Mouse (Mus musculus) lung, adult 18-20 months (tissue): Measurements from ENCODE around the gene Gpr179.
A peak's percentile ranks its signal among the peaks of the same experiment; 100 is the strongest.
"Not testable (repeated sequence)": the region's sequence is repeated elsewhere in the genome, so short reads cannot be mapped to it uniquely, and the experiment has no call there.

Source experiments
- DNase-seq, 2 experiments: peaks; one replicate each; pipeline ENCODE4 v3.0.0; 2022; ENCODE audit warnings: mixed read lengths in 2 of 2

Gpr179 gene

DNA sequence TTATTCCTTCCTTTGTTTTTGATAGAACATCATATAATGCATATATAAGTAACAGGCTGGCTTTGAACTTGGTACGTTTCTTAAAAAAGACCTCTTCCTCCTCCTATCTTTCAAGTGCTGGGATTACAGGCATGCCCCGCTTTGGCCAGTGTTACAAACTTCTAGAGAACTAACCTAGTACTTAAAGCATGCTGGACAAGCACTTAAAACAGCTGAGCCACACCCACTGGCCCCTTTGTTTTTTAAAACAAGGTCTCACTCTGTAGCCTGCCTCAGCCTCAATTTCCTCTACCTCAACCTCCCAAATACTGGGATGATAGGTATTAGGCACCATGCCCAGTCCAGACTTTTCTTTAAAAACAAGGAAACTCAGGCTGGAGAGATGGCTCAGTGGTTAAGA, 2.8 kb upstream of the Gpr179 start:
- DNase-seq = no peak

DNA sequence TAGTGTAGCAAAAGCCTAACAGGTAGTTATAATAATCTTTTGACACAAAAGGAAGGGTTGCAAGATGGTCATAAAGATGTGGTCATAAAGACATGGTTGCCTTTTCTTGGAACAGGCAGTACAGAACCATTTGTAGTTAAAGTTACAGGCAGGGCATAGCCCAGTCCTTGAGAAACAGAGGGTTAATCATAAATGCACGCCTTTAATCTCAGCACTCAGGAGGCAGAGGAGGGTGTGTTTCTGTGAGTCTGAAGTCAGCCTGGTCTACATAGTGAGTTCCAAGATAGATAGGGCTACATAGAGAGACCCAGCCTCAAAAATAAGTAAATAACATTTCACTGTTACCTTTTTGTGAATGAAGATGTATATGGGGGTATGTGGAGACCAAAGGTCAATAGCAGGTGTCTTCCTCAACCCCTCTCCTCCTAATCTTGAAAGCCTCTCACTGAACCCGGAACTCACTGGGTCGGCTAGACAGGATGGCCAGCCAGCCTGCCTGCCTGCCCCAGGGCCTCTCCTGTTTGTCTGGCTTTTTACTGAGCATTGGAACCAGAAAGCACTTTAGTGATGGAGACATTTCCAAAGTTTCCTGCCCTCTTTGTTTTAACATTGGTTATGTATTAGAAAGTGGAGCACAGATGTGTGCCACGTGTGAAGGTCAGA, 1.2 kb upstream of the Gpr179 start:
- no peak for DNase-seq

DNA sequence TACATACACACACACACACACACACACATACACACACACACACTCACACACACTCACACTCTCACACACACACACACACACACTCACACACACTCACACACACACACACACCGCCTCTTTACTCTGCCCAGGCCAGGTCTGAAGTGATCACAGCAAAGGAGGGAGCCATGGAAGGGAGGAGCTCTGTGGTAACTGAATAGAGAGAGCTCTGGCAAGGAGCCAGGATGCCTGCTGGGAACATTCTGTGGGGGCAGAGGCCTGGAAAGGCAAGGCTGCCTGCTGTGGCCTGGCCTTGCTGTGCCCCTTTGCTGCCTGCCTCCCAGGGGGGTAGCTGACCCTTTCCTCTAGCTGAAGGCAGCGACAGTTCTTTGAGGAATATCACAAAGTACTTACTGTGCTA, 1.8 kb downstream of the Gpr179 start:
- peak; percentile 68 to 83 for DNase-seq

DNA sequence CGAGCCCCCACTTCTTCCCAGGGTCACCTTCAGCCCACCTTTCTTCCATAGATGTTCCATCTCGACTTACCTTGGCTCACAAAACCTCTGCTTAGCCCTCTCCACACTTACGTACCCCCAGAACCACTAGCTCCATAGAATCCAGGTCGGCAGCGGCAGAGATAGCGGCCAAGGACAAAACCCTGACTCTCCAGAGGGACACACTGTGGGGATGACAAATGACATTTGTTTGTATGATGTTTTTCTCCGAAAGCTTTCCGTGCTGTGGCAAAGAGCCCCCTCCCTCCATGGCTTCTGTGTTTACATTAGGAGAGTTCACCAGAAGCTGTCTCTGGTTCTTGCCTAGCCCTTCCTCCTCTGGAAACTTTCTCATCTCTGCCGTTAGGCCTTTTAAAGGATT, 4.6 kb downstream of the Gpr179 start:
- no peak for DNase-seq

DNA sequence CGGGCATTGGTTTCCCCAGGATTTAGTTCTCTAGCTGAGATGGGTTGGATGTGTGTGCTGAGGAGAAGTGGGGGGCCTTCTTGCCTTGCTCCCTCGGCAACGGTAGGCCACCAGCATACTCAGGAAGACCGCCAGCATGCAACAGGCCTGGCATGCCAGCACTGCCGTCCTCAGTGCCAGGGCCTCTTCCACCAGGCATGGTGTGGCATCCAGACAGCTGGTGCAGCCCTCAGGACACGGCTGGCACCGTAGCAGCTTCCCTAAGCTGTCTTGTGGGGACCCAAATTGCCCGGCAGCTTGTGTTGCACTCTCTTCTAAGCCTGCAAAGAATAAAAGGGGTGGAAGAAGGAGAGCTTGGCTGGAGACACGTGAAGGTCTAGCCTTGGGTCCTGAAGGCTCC, 5.5 kb downstream of the Gpr179 start:
- DNase-seq = no peak

DNA sequence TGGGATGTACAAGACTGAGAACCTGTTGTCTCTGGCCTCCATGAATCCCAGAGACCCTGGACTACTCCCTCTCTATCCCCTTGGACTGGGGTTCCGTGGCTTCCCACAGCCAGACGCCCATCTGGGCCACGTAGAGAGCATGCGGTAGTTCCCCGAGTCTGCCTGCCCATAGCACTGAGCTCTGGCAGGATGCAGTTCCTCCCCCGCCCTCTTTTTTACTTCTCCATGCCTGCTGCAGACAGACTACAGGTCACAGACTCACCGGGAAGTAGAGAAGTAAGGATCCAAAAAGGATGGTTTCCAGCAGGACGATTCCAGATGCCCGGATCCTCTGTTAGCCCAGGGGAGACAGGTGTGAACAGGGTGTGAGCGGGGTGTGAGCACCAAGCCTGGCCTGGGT, 6.4 kb downstream of the Gpr179 start:
- no peak for DNase-seq

DNA sequence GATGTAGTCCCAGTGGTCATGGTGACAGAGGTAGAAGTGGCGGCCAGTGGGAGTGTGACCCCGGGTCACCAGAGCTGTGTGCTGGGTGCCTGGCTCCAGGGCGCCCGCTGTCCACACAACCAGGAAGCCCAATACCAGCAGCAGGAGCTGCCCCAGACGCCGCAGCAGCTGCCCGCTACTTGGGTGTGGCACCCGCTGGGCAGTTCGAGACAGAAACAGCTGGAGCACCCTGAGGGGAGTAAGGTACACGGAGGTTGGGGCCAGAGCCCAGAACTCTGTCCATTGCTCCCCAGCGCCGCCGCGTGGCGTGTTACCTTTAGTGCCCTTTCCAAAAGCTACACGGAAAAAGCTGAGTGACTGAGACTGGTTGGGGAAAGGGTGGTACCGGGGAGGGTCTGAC, 8.3 kb downstream of the Gpr179 start:
- DNase-seq = peak; percentile 53 to 69

- no peak for DNase-seq
Observed at GRCm38 (mm10) chr11:97343175-97343574, 8.7 kb downstream of the Gpr179 start.

- peak; percentile 73 to 82 for DNase-seq
Observed at GRCm38 (mm10) chr11:97338977-97339315, 12.9 kb downstream of the Gpr179 start.

DNA sequence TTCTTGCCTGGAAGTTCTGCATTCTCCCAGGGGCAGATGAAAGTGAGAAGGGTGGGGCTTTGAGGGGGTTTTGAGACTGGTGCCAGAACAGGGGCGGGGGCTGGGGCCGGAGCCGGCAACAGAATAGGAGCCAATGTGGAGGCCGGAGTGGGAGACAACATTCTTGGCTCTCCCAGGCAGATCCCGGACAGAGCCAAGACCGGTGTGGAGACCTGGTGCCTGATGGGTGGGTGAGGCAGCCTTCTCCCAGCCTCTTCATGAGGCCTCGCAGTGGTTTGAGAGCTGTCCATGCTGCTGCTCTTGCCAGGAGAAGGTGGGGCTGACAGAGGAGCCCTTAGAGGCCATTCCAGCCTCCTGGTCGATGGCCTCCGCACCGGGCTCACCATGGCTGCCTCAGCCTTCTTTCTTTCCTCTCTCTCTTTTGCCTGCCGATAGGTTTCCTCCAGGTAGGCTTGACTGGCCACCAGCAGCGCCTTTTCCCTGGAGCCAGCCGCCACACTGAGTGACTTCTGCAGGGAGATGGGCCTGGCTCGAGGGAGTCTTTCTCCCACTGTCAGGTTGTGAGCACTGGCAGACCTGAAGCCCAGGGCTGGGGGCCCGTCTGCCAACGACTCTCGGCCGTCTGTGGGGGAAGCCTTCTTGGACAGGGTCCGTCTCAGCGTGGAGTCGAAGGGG, 13.4 kb downstream of the Gpr179 start:
- peak; percentile 55 to 59 for DNase-seq

- no peak for DNase-seq
Observed at GRCm38 (mm10) chr11:97337363-97337762, 14.5 kb downstream of the Gpr179 start.

DNA sequence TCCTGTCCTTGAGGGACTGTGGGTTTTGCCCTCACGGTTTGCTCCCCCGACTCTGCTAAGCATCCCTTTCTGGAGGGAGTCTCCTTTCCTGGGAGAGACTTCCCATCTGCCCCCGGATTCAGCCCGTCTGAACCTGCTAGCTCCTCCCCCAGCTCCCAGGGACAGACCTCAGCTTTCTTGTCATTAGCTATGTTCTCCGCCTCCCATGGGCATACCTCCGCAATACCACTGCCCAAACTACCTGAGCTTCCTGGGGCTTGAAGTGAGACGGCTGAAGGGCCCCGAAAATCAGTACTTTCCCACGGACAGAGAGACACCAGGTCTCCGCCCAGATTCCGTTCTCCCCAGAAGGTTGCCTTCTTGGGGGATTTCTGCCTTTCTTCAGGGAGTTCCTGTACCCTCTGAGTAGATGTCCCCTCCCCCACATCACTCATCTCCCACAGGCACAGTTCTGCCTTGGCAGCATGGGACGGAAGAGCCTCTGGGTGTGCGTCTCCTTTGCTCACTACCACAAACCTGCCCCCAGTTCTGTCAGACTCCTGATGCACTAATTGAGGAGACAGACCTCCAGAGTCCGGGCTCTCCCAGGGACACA, 15.0 kb downstream of the Gpr179 start:
- no peak for DNase-seq

- DNase-seq = no peak
Observed at GRCm38 (mm10) chr11:97336238-97336637, 15.6 kb downstream of the Gpr179 start.

DNA sequence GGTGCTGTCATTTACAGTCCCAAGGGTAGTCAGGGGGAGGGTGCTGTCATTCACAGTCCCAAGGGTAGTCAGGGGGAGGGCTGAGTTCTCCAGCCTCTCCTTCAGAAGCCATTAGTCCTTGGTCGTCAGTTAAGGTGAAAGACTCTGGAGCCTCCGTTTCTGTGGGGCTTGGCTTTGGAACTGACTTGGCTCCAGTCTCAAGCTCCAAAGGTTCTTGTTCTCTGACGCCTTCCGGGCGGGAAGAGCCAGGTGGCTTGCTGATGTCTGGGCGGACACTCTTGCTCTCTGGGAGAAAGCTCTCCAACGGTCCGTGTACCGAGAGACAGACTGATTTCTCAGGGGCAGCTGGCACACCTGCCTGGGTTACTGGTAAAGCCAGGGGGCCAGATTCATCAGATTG, 17.5 kb downstream of the Gpr179 start:
- DNase-seq = no peak

- DNase-seq = no peak
Observed at GRCm38 (mm10) chr11:97333896-97334295, 18.0 kb downstream of the Gpr179 start.

GRCm38 (mm10) chr11:97333044-97333443, 18.8 kb downstream of the Gpr179 start:
- peak in 1 of 2 experiments; percentile 21 for DNase-seq

- DNase-seq = no peak
Observed at GRCm38 (mm10) chr11:97331231-97332190, 20.4 kb downstream of the Gpr179 start.

- DNase-seq = no peak
Observed at GRCm38 (mm10) chr11:97330315-97330714, 21.6 kb downstream of the Gpr179 start.

DNA sequence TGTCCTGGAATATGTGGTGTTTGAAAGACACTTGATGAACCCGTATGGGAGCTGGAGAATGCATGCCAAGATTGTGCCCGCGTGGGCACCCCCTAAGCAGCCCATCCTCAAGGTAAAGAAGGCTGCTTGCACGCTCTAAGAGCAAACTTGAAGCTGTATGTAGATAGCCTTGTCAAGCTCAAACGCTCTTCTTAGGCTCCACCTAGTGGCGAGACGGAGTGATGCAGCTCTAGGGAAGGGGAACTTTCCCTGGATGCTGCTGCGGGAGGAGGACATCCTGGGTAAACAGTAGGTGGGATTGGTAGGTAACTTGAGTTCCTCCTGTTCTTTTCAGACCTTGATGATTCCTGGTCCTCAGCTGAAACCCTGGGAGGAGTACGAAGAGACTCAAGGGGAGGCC, 23.7 kb downstream of the Gpr179 start:
- DNase-seq = peak; percentile 38 to 58

- no peak for DNase-seq
Observed at GRCm38 (mm10) chr11:97325224-97325623, 26.7 kb downstream of the Gpr179 start.

DNA sequence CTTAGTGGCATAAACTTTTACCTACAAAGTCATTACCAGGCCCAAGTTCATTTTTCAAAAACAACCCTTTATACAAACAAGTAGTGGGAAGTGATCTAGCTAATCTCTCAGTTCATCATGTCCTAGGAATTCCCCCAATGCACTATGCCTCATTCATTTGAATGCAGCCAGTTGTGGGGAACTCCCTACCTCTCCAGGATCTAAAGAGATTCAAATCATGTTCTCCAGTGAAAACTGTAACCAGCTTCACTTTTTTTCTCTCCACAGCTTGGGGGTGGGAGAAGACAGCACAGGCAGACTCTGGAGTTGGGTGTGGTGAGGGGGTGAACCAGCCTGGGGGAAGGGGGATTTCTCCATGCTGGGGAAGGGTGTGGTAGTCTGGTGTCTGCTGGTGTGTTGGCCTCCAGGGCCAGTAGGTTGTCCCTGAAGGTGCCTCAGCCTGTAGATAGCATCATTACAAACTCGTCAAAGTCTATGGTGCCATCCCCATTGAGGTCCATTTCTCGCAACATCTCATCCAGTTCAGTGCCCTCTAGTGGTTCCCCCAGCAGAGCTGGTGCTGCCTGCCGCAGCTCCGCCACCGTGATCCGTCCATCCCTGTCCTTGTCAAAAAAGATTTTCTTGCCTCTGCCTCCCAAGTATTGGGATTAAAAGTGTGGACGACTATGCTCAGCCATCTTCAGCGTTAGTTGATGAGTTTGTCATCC, 29.8 kb downstream of the Gpr179 start:
- not testable (repeated sequence) for DNase-seq

GRCm38 (mm10) chr11:97321197-97321596, 30.7 kb downstream of the Gpr179 start:
- DNase-seq = no peak
